Mouse (Mus musculus) embryonic stem cell, embryonic (primary cell): Measurements from ENCODE around the gene Gtf3c3.

Source experiments
- CTCF ChIA-PET, 4 experiments: fragments of 300-600 bp in 2 of 4; fragments of 350-600 bp in 2 of 4; sonication (Branson Sonifier 250); formaldehyde crosslinking; loops; one replicate each; lab custom pipeline; 2022; ENCODE audit warnings: inconsistent platforms in 2 of 4; lab: Charles Lee
- POLR2A ChIA-PET, 4 experiments: fragments of 300-600 bp in 2 of 4; fragments of 350-600 bp in 2 of 4; sonication (Branson Sonifier 250); formaldehyde crosslinking; loops; one replicate each; lab custom pipeline; 2022; ENCODE audit warnings: antibody characterized with exemption in 4 of 4, inconsistent platforms in 1 of 4; lab: Charles Lee

Gene Gtf3c3

GRCm38 (mm10) chr1:54354786-54355185 lies 84.0 kb downstream of the Gtf3c3 start:
- POLR2A ChIA-PET, result interaction anchor here in 2 of 4 experiments (0.6 to 1.1 kb wide), 2 partner anchors 84 to 161 kb away, joined by 3 read pairs; partner anchors contain the start of gene Gtf3c3 (in 1 of the 2)
- CTCF ChIA-PET, result no interaction called here
